Mouse (Mus musculus) lung, embryonic 14.5 days (tissue): ENCODE measurements at regions not wholly inside any gene's neighbourhood (a gene's known extent, or its start where the extent isn't known, plus 50 kb on each side); places are given as distances from the start of the nearest gene placed in this dataset.

ENCODE experiments used
- ATAC-seq: fragments of 200-750 bp; cut with Nextera tagmentation; 2 replicates; pipeline ENCODE4 v1.8.0; 2017; ENCODE audit warnings: mild to moderate bottlenecking, moderate TSS enrichment, moderate library complexity; ENCODE audit not compliant: insufficient read depth
- DNase-seq: peaks from one replicate; pipeline ENCODE4 v3.0.0-alpha.2; 2015
- H3K27ac ChIP-seq: fragments of 300-500 bp; sonication (generic); 2 replicates; pipeline ENCODE4 v1.5.1; 2014; ENCODE audit warnings: low read depth, mild to moderate bottlenecking, moderate library complexity
- H3K27me3 ChIP-seq: fragments of 300-500 bp; sonication (generic); 2 replicates; pipeline ENCODE4 v1.6.1; 2014; ENCODE audit warnings: low read length, control low read depth; ENCODE audit not compliant: insufficient read depth
- H3K36me3 ChIP-seq: fragments of 300-500 bp; sonication (generic); 2 replicates; pipeline ENCODE4 v1.6.1; 2014; ENCODE audit warnings: control low read depth; ENCODE audit not compliant: insufficient read depth
- H3K4me1 ChIP-seq: fragments of 300-500 bp; sonication (generic); 2 replicates; pipeline ENCODE4 v1.6.1; 2014; ENCODE audit warnings: antibody characterized with exemption, control low read depth; ENCODE audit not compliant: insufficient read depth
- H3K4me2 ChIP-seq: fragments of 300-500 bp; sonication (generic); 2 replicates; pipeline ENCODE4 v1.6.1; 2014; ENCODE audit warnings: mild to moderate bottlenecking
- H3K4me3 ChIP-seq: fragments of 300-500 bp; sonication (generic); 2 replicates; pipeline ENCODE4 v1.5.1; 2014; ENCODE audit warnings: low read depth, low read length
- H3K9ac ChIP-seq: fragments of 300-500 bp; sonication (generic); 2 replicates; pipeline ENCODE4 v1.6.1; 2014
- H3K9me3 ChIP-seq: fragments of 300-500 bp; sonication (generic); 2 replicates; pipeline ENCODE4 v1.6.1; 2016; ENCODE audit warnings: low read depth, low read length, control low read depth
- CTCF ChIP-seq: IDR thresholded peaks from 2 replicates; pipeline ENCODE4 v1.5.1; 2016; ENCODE audit warnings: antibody characterized with exemption, low read depth
- WGBS: fragments of 180-500 bp; shearing (Covaris S2); extraction: QIAGEN DNeasy Blood & Tissue Kit; methylation state at CpG from one replicate; pipeline ENCODE4 v1.1.7; 2014; 5-methylcytosine and 5-hydroxymethylcytosine counted together

GRCm38 (mm10) chrX:129272135-129272534, 477.4 kb upstream of the Diaph2 start:
- Histone ChIP-seq H3K27ac (no peak overlapping the region), H3K4me1 (no peaks in the 10 kb centered on the region), H3K9ac (no peak overlapping the region), H3K36me3 (no peaks in the 10 kb centered on the region), H3K4me2 (no peak overlapping the region), H3K4me3 (no peak overlapping the region), H3K27me3 (no peaks in the 10 kb centered on the region), H3K9me3 (no peaks in the 10 kb centered on the region)
- TF ChIP-seq CTCF: no peak
- ATAC-seq (no peak), DNase-seq (no peak)

GRCm38 (mm10) chrX:129303987-129304386, 445.6 kb upstream of the Diaph2 start:
- ATAC-seq (no peak), DNase-seq (peak; percentile 86)
- no peak overlapping the region for H3K4me3 ChIP-seq
- TF ChIP-seq CTCF: peak; percentile 76
- WGBS: 27% methylated on average over 5 of the region's 5 CpGs
- H3K9ac ChIP-seq: no peak overlapping the region
- H3K4me1 ChIP-seq: no peaks in the 10 kb centered on the region
- no peaks in the 10 kb centered on the region for H3K9me3 ChIP-seq
- no peak overlapping the region for H3K27ac ChIP-seq
- H3K36me3 ChIP-seq: no peaks in the 10 kb centered on the region
- H3K4me2 ChIP-seq: no peak overlapping the region
- no peaks in the 10 kb centered on the region for H3K27me3 ChIP-seq

GRCm38 (mm10) chrX:129309380-129309779, 440.2 kb upstream of the Diaph2 start:
- no peak overlapping the region for H3K27ac ChIP-seq
- H3K4me2 ChIP-seq: no peak overlapping the region
- DNase-seq (peak; percentile 55), ATAC-seq (peak; percentile 31; the same call in 1 of the 2 replicates)
- H3K9ac ChIP-seq: no peak overlapping the region
- no peaks in the 10 kb centered on the region for H3K27me3 ChIP-seq
- no peak for TF ChIP-seq CTCF
- no peaks in the 10 kb centered on the region for H3K4me1 ChIP-seq
- no peak overlapping the region for H3K4me3 ChIP-seq
- H3K9me3 ChIP-seq: no peaks in the 10 kb centered on the region
- H3K36me3 ChIP-seq: no peaks in the 10 kb centered on the region

- no peak for TF ChIP-seq CTCF
- ATAC-seq: no peak
- no peak for DNase-seq
- Histone ChIP-seq H3K27ac (no peak overlapping the region), H3K36me3 (no peaks in the 10 kb centered on the region), H3K27me3 (no peaks in the 10 kb centered on the region), H3K9ac (no peak overlapping the region), H3K4me2 (no peak overlapping the region), H3K9me3 (no peaks in the 10 kb centered on the region), H3K4me3 (no peak overlapping the region), H3K4me1 (no peaks in the 10 kb centered on the region)
- 48% methylated on average over 1 of the region's 1 CpGs for WGBS
Observed at GRCm38 (mm10) chrX:129329441-129329840, 420.1 kb upstream of the Diaph2 start.

GRCm38 (mm10) chrX:129332810-129333209, 416.7 kb upstream of the Diaph2 start:
- Histone ChIP-seq H3K27ac (no peak overlapping the region), H3K27me3 (no peaks in the 10 kb centered on the region), H3K4me3 (no peak overlapping the region), H3K9ac (no peak overlapping the region), H3K9me3 (no peaks in the 10 kb centered on the region), H3K4me2 (no peak overlapping the region), H3K36me3 (no peaks in the 10 kb centered on the region), H3K4me1 (no peaks in the 10 kb centered on the region)
- no peak for TF ChIP-seq CTCF
- DNase-seq (no peak), ATAC-seq (no peak)
- WGBS: 87% methylated on average over 1 of the region's 1 CpGs
